Mouse (Mus musculus) limb, embryonic 11.5 days (tissue): ENCODE data around the gene Olfr130. TPM values are rescaled to one million over a fixed set of nuclear protein-coding genes. Genes with fewer than 3 reads are reported as not detected.

Experiments
- ATAC-seq: fragments of 200-750 bp; cut with Nextera tagmentation; 2 replicates; pipeline ENCODE4 v1.8.0; 2017; ENCODE audit warnings: low read depth; ENCODE audit not compliant: insufficient number of reproducible peaks, low FRiP score, low TSS enrichment
- DNase-seq: peaks from one replicate; pipeline ENCODE4 v3.0.0-alpha.2; 2015; ENCODE audit warnings: low spot score
- H3K27ac ChIP-seq: fragments of 300-500 bp; sonication (generic); replicated peaks from 2 replicates; pipeline ENCODE4 v1.5.1; 2014; ENCODE audit warnings: low read depth, mild to moderate bottlenecking, low read length
- H3K27me3 ChIP-seq: fragments of 300-500 bp; sonication (generic); 2 replicates; pipeline ENCODE4 v1.6.1; 2014; ENCODE audit warnings: mild to moderate bottlenecking, low read length, mixed read lengths; ENCODE audit not compliant: control insufficient read depth, insufficient read depth
- H3K36me3 ChIP-seq: fragments of 300-500 bp; sonication (generic); 2 replicates; pipeline ENCODE4 v1.6.1; 2014; ENCODE audit warnings: mild to moderate bottlenecking, low read length, moderate library complexity, mixed read lengths; ENCODE audit not compliant: control insufficient read depth, insufficient read depth
- H3K4me1 ChIP-seq: fragments of 300-500 bp; sonication (generic); 2 replicates; pipeline ENCODE4 v1.6.1; 2014; ENCODE audit warnings: low read length, mixed read lengths; ENCODE audit not compliant: control insufficient read depth, insufficient read depth
- H3K4me2 ChIP-seq: fragments of 300-500 bp; sonication (generic); 2 replicates; pipeline ENCODE4 v1.6.1; 2014; ENCODE audit warnings: low read depth, mild to moderate bottlenecking, moderate library complexity; ENCODE audit not compliant: severe bottlenecking
- H3K4me3 ChIP-seq: fragments of 300-500 bp; sonication (generic); 2 replicates; pipeline ENCODE4 v1.5.1; 2014; ENCODE audit warnings: low read depth, low read length
- H3K9ac ChIP-seq: fragments of 300-500 bp; sonication (generic); 2 replicates; pipeline ENCODE4 v1.6.1; 2014; ENCODE audit warnings: mild to moderate bottlenecking, low read length
- H3K9me3 ChIP-seq: fragments of 300-500 bp; sonication (generic); 2 replicates; pipeline ENCODE4 v1.6.1; 2016; ENCODE audit warnings: low read length; ENCODE audit not compliant: control insufficient read depth
- WGBS: fragments of 180-500 bp; shearing (Covaris S2); extraction: QIAGEN DNeasy Blood & Tissue Kit; methylation state at CpG from one replicate; pipeline ENCODE4 v1.1.7; 2014; 5-methylcytosine and 5-hydroxymethylcytosine counted together
- polyA plus RNA-seq: library from polyadenylated mRNA; unstranded; fragments of >200 nt; fragmentation: Nextera tagmentation; extraction: Ambion mirVana; gene quantifications from 2 replicates; pipeline ENCODE4 v1.2.1, GENCODE M21; 2014

Gene Olfr130
- not detected in 2 replicates for polyA plus RNA-seq

- DNase-seq (no peak), ATAC-seq (no peak)
- H3K4me3 ChIP-seq, result no peak within 1 kb of the TSS
- no peaks in the 10 kb centered on the region for H3K4me1 ChIP-seq
- H3K36me3 ChIP-seq, result no peaks in the 10 kb centered on the region
- no peak within 1 kb of the TSS for H3K4me2 ChIP-seq
- H3K9me3 ChIP-seq, result no peaks in the 10 kb centered on the region
- no peak within 1 kb of the TSS for H3K9ac ChIP-seq
- H3K27me3 ChIP-seq, result no peaks in the 10 kb centered on the region
- WGBS, result 93% methylated on average over 1 of the region's 1 CpGs
- H3K27ac ChIP-seq, result no peak within 1 kb of the TSS
Observed at GRCm38 (mm10) chr17:38063621-38064020, at the start of gene Olfr130. Gene Olfr130 (plus strand): TSS chr17:38063921.

GRCm38 (mm10) chr17:38016341-38016740 lies 47.4 kb upstream of the Olfr130 start:
- no peaks in the 10 kb centered on the region for H3K36me3 ChIP-seq
- H3K27me3 ChIP-seq, result no peaks in the 10 kb centered on the region
- DNase-seq, result no peak

GRCm38 (mm10) chr17:38026297-38026696 lies 37.4 kb upstream of the Olfr130 start:
- 23% methylated on average over 5 of the region's 5 CpGs for WGBS
- H3K27me3 ChIP-seq, result no peaks in the 10 kb centered on the region
- ATAC-seq (no peak), DNase-seq (no peak)
- no peaks in the 10 kb centered on the region for H3K4me1 ChIP-seq
- no peak overlapping the region for H3K4me2 ChIP-seq
- no peaks in the 10 kb centered on the region for H3K36me3 ChIP-seq
- H3K27ac ChIP-seq, result no peak overlapping the region
- no peak overlapping the region for H3K9ac ChIP-seq
- no peaks in the 10 kb centered on the region for H3K9me3 ChIP-seq
- H3K4me3 ChIP-seq, result no peak overlapping the region

More at GRCm38 (mm10) chr17:38016341-38016740, 47.4 kb upstream of the Olfr130 start:
- H3K4me3 ChIP-seq, result no peak overlapping the region
- 80% methylated on average over 2 of the region's 2 CpGs for WGBS
- H3K9ac ChIP-seq, result no peak overlapping the region
- H3K9me3 ChIP-seq, result no peaks in the 10 kb centered on the region
- no peaks in the 10 kb centered on the region for H3K4me1 ChIP-seq
- H3K27ac ChIP-seq, result no peak overlapping the region
- H3K4me2 ChIP-seq, result no peak overlapping the region
- no peak for ATAC-seq

- no peak for DNase-seq
- Histone ChIP-seq H3K27ac (no peak within 1 kb of the TSS), H3K4me2 (no peak within 1 kb of the TSS), H3K27me3 (no peaks in the 10 kb centered on the region), H3K4me1 (no peaks in the 10 kb centered on the region), H3K9me3 (no peaks in the 10 kb centered on the region), H3K36me3 (no peaks in the 10 kb centered on the region), H3K4me3 (no peak within 1 kb of the TSS), H3K9ac (no peak within 1 kb of the TSS)
- no peak for ATAC-seq
- 77% methylated on average over 1 of the region's 1 CpGs for WGBS
Observed at GRCm38 (mm10) chr17:38059979-38060378, 3.7 kb upstream of the Olfr130 start, which contains the start of gene Olfr129. Gene Olfr129 (minus strand): TSS chr17:38060079.

GRCm38 (mm10) chr17:38082364-38082763 lies 18.6 kb downstream of the Olfr130 start:
- Histone ChIP-seq H3K27ac (no peak overlapping the region), H3K27me3 (no peaks in the 10 kb centered on the region), H3K4me3 (no peak overlapping the region), H3K9me3 (no peaks in the 10 kb centered on the region), H3K4me2 (no peak overlapping the region), H3K9ac (no peak overlapping the region), H3K36me3 (no peaks in the 10 kb centered on the region), H3K4me1 (no peaks in the 10 kb centered on the region)
- DNase-seq (no peak), ATAC-seq (no peak)
- 88% methylated on average over 4 of the region's 4 CpGs for WGBS

- Histone ChIP-seq H3K4me3 (no peak within 1 kb of the TSS), H3K4me1 (no peaks in the 10 kb centered on the region), H3K27me3 (no peaks in the 10 kb centered on the region), H3K4me2 (no peak within 1 kb of the TSS), H3K9ac (no peak within 1 kb of the TSS), H3K9me3 (no peaks in the 10 kb centered on the region), H3K36me3 (no peaks in the 10 kb centered on the region), H3K27ac (no peak within 1 kb of the TSS)
- ATAC-seq (no peak), DNase-seq (no peak)
Observed at GRCm38 (mm10) chr17:38088593-38088992, 24.9 kb downstream of the Olfr130 start, which contains the start of gene Olfr131. Gene Olfr131 (minus strand): TSS chr17:38088693.

Other genes with a start within 250 kb of the Olfr130 start
- gene Olfr125, start 231.0 kb upstream of the Olfr130 start, polyA plus RNA-seq, result not detected in 2 replicates
- gene Olfr126, start 216.4 kb upstream of the Olfr130 start, polyA plus RNA-seq, result not detected in 2 replicates
- gene Olfr127, start 163.5 kb upstream of the Olfr130 start, polyA plus RNA-seq, result not detected in 2 replicates
- gene Olfr128, start 143.4 kb upstream of the Olfr130 start, polyA plus RNA-seq, result not detected in 2 replicates
- not detected in 2 replicates for gene Olfr761, start 110.8 kb upstream of the Olfr130 start, polyA plus RNA-seq
- gene Olfr129, start 3.8 kb upstream of the Olfr130 start, polyA plus RNA-seq, result not detected in 2 replicates
- not detected in 2 replicates for gene Olfr131, start 24.8 kb downstream of the Olfr130 start, polyA plus RNA-seq
- gene Olfr132, start 70.6 kb downstream of the Olfr130 start, polyA plus RNA-seq, result not detected in 2 replicates
- gene Olfr133, start 81.4 kb downstream of the Olfr130 start, polyA plus RNA-seq, result not detected in 2 replicates
- gene Olfr134, start 107.5 kb downstream of the Olfr130 start, polyA plus RNA-seq, result not detected in 2 replicates
- gene Olfr135, start 140.4 kb downstream of the Olfr130 start, polyA plus RNA-seq, result not detected in 2 replicates
- gene Olfr138, start 197.1 kb downstream of the Olfr130 start, polyA plus RNA-seq, result not detected in 2 replicates
- gene Olfr137, start 243.6 kb downstream of the Olfr130 start, polyA plus RNA-seq, result not detected in 2 replicates